Mouse (Mus musculus) CH12.LX (cell line): ENCODE measurements at regions not wholly inside any gene's neighbourhood (a gene's known extent, or its start where the extent isn't known, plus 50 kb on each side); places are given as distances from the start of the nearest gene placed in this dataset.

Source experiments
- DNase-seq: peaks from one replicate; pipeline ENCODE4 v3.0.0-alpha.2; 2013; ENCODE audit errors: extremely low read depth
- H3K27ac ChIP-seq: 2 replicates; pipeline ENCODE4 v1.5.1; 2012; ENCODE audit warnings: low read depth, mild to moderate bottlenecking, control low read depth, moderate library complexity; ENCODE audit not compliant: insufficient read depth
- H3K27me3 ChIP-seq: replicated peaks from 2 replicates; pipeline ENCODE3; 2012; ENCODE audit warnings: inconsistent platforms
- H3K36me3 ChIP-seq, 2 experiments: replicated peaks in 1 of 2; 2 replicates each; pipeline versions ENCODE3 to v1.6.1; 2012; ENCODE audit warnings: inconsistent platforms in 1 of 2, low read length in 1 of 2, mild to moderate bottlenecking in 1 of 2, mixed read lengths in 1 of 2, moderate library complexity in 1 of 2; ENCODE audit not compliant: control insufficient read depth in 1 of 2, insufficient read depth in 1 of 2
- H3K4me1 ChIP-seq, 2 experiments: 2 replicates each; pipeline ENCODE4 v1.6.1; 2012; ENCODE audit warnings: inconsistent platforms in 1 of 2, moderate library complexity in 1 of 2; ENCODE audit not compliant: insufficient read depth in 2 of 2, control insufficient read depth in 1 of 2
- H3K4me2 ChIP-seq: 2 replicates; pipeline ENCODE4 v1.6.1; 2012; ENCODE audit warnings: low read depth, mild to moderate bottlenecking, control low read depth; ENCODE audit not compliant: poor library complexity, insufficient read depth, severe bottlenecking
- H3K4me3 ChIP-seq, 3 experiments: fragments of 150-350 bp in 1 of 3; sonication (generic) in 1 of 3; replicated peaks in 1 of 3; 2 replicates each; pipeline versions ENCODE3 to v1.5.1; 2011 to 2012; ENCODE audit warnings: low read depth in 2 of 3, low read length in 2 of 3, mild to moderate bottlenecking in 2 of 3, moderate library complexity in 2 of 3, control low read depth in 1 of 3, improper control_type of control experiment in 1 of 3, inconsistent platforms in 1 of 3, mixed read lengths in 1 of 3; ENCODE audit not compliant: poor library complexity in 1 of 3
- H3K79me2 ChIP-seq: replicated peaks from 2 replicates; pipeline ENCODE4 v1.6.1; 2012; ENCODE audit warnings: mild to moderate bottlenecking, moderate library complexity; ENCODE audit not compliant: control insufficient read depth, poor library complexity, insufficient read depth, severe bottlenecking; ENCODE audit errors: extremely low read depth
- H3K9ac ChIP-seq: 2 replicates; pipeline ENCODE4 v1.6.1; 2012; ENCODE audit warnings: low read depth, mild to moderate bottlenecking, control low read depth, moderate library complexity; ENCODE audit not compliant: insufficient read depth
- H3K9me3 ChIP-seq: replicated peaks from 2 replicates; pipeline ENCODE3; 2012; ENCODE audit warnings: low read length, inconsistent platforms, mixed read lengths
- E2F4 ChIP-seq: IDR thresholded peaks from 2 replicates; pipeline ENCODE4 v1.6.1; 2011; ENCODE audit warnings: low read depth, low read length, improper control_type of control experiment; ENCODE audit not compliant: insufficient replicate concordance
- ELF1 ChIP-seq: IDR thresholded peaks from 2 replicates; pipeline ENCODE4 v1.6.1; 2014; ENCODE audit warnings: low read depth, mild to moderate bottlenecking, inconsistent platforms, low read length, improper control_type of control experiment
- HCFC1 ChIP-seq: IDR thresholded peaks from 2 replicates; pipeline ENCODE4 v1.6.1; 2012; ENCODE audit warnings: low read depth, mild to moderate bottlenecking, inconsistent platforms, low read length, improper control_type of control experiment
- JUND ChIP-seq: conservative IDR thresholded peaks from 2 replicates; pipeline ENCODE4 v1.6.1; 2011; ENCODE audit warnings: low read depth, low read length, improper control_type of control experiment
- MAX ChIP-seq: IDR thresholded peaks from 2 replicates; pipeline ENCODE4 v1.6.1; 2011; ENCODE audit warnings: low read length, improper control_type of control experiment
- MAZ ChIP-seq: IDR thresholded peaks from 2 replicates; pipeline ENCODE4 v1.6.1; 2012; ENCODE audit warnings: low read depth, mild to moderate bottlenecking, inconsistent platforms, low read length, improper control_type of control experiment, moderate library complexity
- SIN3A ChIP-seq: IDR thresholded peaks from 2 replicates; pipeline ENCODE4 v1.6.1; 2012; ENCODE audit warnings: low read length, improper control_type of control experiment, inconsistent platforms
- TCF12 ChIP-seq: IDR thresholded peaks from 2 replicates; pipeline ENCODE4 v1.6.1; 2014; ENCODE audit warnings: low read depth, mild to moderate bottlenecking, inconsistent platforms, low read length, improper control_type of control experiment
- UBTF ChIP-seq: IDR thresholded peaks from 2 replicates; pipeline ENCODE4 v1.6.1; 2012; ENCODE audit warnings: low read depth, mild to moderate bottlenecking, inconsistent platforms, low read length, improper control_type of control experiment, moderate library complexity
- USF2 ChIP-seq: conservative IDR thresholded peaks from 2 replicates; pipeline ENCODE4 v1.6.1; 2011; ENCODE audit warnings: low read depth, low read length, improper control_type of control experiment
- ZMIZ1 ChIP-seq: IDR thresholded peaks from 2 replicates; pipeline ENCODE4 v1.6.1; 2012; ENCODE audit warnings: low read depth, mild to moderate bottlenecking, inconsistent platforms, low read length, improper control_type of control experiment
- ZNF384 ChIP-seq: IDR thresholded peaks from 2 replicates; pipeline ENCODE4 v1.6.1; 2012; ENCODE audit warnings: low read depth, low read length, improper control_type of control experiment, inconsistent platforms
- dilution Hi-C: fragments of 300-500 bp; cut with MboI; formaldehyde crosslinking; loops from 2 replicates; pipeline ENCODE4 v1.14.3; 2020; ENCODE audit warnings: low sequenced_read_pairs; ENCODE audit not compliant: extremely low pct_unique_long_range_greater_than_20kb, extremely low pct_ligation_motif_present
- in situ Hi-C: fragments of 300-500 bp; cut with MboI; formaldehyde crosslinking; loops from 3 replicates; pipeline ENCODE4 v1.14.3; 2019; ENCODE audit warnings: low sequenced_read_pairs, low pct_ligation_motif_present, low pct_unique_long_range_greater_than_20kb, mixed read lengths

DNA sequence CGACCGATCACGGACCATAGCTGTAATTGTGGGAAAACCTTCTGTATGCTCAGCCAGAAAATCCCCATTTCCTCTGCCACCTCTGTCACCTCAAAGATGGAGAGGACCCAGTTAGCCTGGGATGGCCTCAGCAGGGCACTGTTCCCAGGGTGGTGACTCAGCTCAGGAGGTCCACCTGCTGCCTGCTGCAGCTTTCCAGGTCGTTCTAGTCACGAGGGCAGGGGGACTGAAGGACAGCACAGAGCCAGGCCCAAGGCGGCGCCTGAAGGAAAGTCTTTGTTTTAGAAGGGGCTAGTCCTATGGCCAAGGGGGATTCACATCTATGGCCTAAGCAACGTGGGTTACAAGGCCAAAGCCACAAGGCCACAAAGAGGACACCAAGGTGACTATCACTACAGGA lies 114.5 kb upstream of the Klf14 start:
- H3K36me3 ChIP-seq: peaks cover 66 to 96% of the 10 kb centered on the region in 2 experiments
- H3K9ac ChIP-seq: no peak overlapping the region
- TF ChIP-seq ELF1 (no peak), TCF12 (peak; percentile 14; the same call in 1 of the 2 replicates)
- in situ Hi-C loops (no loop called here), dilution Hi-C loops (no loop called here)
- DNase-seq: no peak
- H3K4me2 ChIP-seq: no peak overlapping the region
- H3K79me2 ChIP-seq: peaks cover 10% of the 10 kb centered on the region
- peaks cover 30 to 68% of the 10 kb centered on the region in 2 experiments for H3K4me1 ChIP-seq
- no peak overlapping the region for H3K27ac ChIP-seq
- H3K9me3 ChIP-seq: no peaks in the 10 kb centered on the region
- H3K4me3 ChIP-seq: no peak overlapping the region
- no peaks in the 10 kb centered on the region for H3K27me3 ChIP-seq

DNA sequence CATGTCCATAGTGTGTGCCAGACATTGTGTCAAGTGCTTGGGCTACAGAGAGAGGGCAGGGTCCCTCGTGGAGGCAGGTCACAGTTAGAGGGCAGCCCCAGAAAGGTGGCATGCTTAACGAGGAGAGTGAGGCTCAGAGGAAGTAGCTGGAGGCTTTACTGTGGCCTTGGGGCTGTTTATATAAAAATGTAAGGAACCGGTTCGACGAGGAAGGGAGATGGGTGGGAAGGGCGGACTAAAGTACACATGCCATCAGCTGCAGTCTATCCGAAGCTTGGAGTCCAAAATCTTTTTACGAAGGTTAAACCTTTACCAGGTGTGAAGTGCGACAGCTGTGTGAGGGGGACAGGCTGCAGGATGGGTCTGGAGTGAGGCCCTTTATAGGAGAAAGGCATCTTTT lies 115.5 kb upstream of the Klf14 start:
- peaks cover 10% of the 10 kb centered on the region for H3K79me2 ChIP-seq
- no peak overlapping the region for H3K27ac ChIP-seq
- no peaks in the 10 kb centered on the region for H3K9me3 ChIP-seq
- no peak overlapping the region for H3K9ac ChIP-seq
- H3K4me1 ChIP-seq: peaks cover 31 to 79% of the 10 kb centered on the region in 2 experiments
- DNase-seq: no peak
- H3K27me3 ChIP-seq: no peaks in the 10 kb centered on the region
- TF ChIP-seq ZMIZ1: no peak
- no peak for TF ChIP-seq E2F4
- dilution Hi-C loops (no loop called here), in situ Hi-C loops (no loop called here)
- H3K36me3 ChIP-seq: peaks cover 64 to 96% of the 10 kb centered on the region in 2 experiments
- H3K4me3 ChIP-seq: no peak overlapping the region
- no peak overlapping the region for H3K4me2 ChIP-seq

DNA sequence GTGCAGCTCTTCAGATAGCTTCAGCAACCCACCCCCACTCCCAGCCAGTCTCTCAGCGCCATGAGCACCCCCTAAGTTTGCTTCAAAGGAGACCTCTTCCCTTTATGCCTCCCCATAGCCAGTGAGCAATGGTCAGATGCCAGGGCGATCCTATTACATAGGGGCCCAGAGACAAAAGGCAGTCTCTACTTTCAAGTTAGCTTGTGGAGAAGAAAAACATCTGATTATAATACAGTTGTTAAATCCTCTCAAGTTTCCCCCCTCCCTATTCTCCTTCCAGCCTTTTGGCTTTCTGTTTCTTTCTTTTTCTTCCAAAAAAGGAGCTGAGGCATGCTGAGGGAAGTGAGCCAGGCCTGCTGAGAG lies 116.3 kb upstream of the Klf14 start:
- dilution Hi-C loops: no loop called here
- H3K4me2 ChIP-seq: no peak overlapping the region
- TF ChIP-seq UBTF (no peak), HCFC1 (no peak), MAZ (no peak), USF2 (no peak), ZMIZ1 (no peak), ZNF384 (no peak), JUND (no peak), SIN3A (no peak), MAX (no peak)
- H3K4me3 ChIP-seq: no peak overlapping the region
- H3K79me2 ChIP-seq: peaks cover 12% of the 10 kb centered on the region
- no peak overlapping the region for H3K27ac ChIP-seq
- H3K9ac ChIP-seq: no peak overlapping the region
- no peak for DNase-seq
- H3K4me1 ChIP-seq: peaks cover 33 to 87% of the 10 kb centered on the region in 2 experiments
- no peaks in the 10 kb centered on the region for H3K27me3 ChIP-seq
- in situ Hi-C loops: no loop called here
- H3K36me3 ChIP-seq: peaks cover 64 to 96% of the 10 kb centered on the region in 2 experiments
- H3K9me3 ChIP-seq: no peaks in the 10 kb centered on the region
